Mouse (Mus musculus): ENCODE data around the gene Gpr183. TPM values are rescaled to one million over a fixed set of nuclear protein-coding genes. Genes with fewer than 3 reads are reported as not detected.
A peak's percentile ranks its signal among the peaks of the same experiment; 100 is the strongest.

Gpr183 gene
- polyA plus RNA-seq, 1 experiment from 2014 or later, result 1.6 TPM

- 83% methylated on average over 4 of the region's 4 CpGs for WGBS
- Histone ChIP-seq H3K27ac (replicated peaks) (no peak overlapping the region), H3K27me3 (no peaks in the 10 kb centered on the region), H3K4me2 (no peak overlapping the region), H3K9ac (no peak overlapping the region), H3K4me3 (no peak overlapping the region), H3K36me3 (0 out of 2 replicates have a peak, but pooled peaks cover 3% of the 10 kb centered on the region), H3K9me3 (no peaks in the 10 kb centered on the region), H3K4me1 (replicated peaks) (0 out of 2 replicates have a peak, but pooled peaks cover 7% of the 10 kb centered on the region)
- no peak for ATAC-seq (ENCODE audit: low read depth)
Observed at GRCm38 (mm10) chr14:121922731-121923130, 42.3 kb downstream of the Gpr183 start.

DNA sequence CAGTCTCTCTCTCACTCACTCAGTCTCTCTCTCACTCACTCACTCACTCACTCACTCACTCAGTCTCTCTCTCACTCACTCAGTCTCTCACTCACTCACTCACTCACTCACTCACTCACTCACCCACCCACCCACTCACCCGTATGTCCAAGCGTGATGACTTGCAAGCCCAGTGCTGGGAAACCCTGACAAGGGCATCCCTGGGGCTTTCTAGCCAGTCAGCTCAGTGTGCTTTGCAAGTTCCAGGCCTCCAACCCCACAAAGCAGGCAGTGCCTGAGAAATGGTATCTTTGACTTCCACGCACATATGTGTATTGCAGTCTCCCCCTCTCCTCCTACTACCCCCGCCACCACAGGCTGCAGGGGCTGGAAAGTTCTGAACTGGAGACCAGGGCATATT, 43.0 kb downstream of the Gpr183 start:
- peaks cover 9% of the 10 kb centered on the region for H3K36me3 ChIP-seq
- H3K9me3 ChIP-seq, result no peaks in the 10 kb centered on the region
- no peak for ATAC-seq (ENCODE audit: low read depth)
- H3K27me3 ChIP-seq, result no peaks in the 10 kb centered on the region
- H3K4me2 ChIP-seq, result no peak overlapping the region
- 0 out of 2 replicates have a peak, but pooled peaks cover 7% of the 10 kb centered on the region for H3K4me1 ChIP-seq (replicated peaks)
- no peak overlapping the region for H3K4me3 ChIP-seq
- no peak overlapping the region for H3K27ac ChIP-seq (replicated peaks)
- WGBS, result 91% methylated on average over 4 of the region's 4 CpGs
- no peak overlapping the region for H3K9ac ChIP-seq

- Histone ChIP-seq H3K36me3 (peaks cover 22% of the 10 kb centered on the region), H3K9me3 (no peaks in the 10 kb centered on the region), H3K4me2 (no peak overlapping the region), H3K27me3 (no peaks in the 10 kb centered on the region), H3K9ac (no peak overlapping the region), H3K4me3 (no peak overlapping the region), H3K27ac (replicated peaks) (no peak overlapping the region), H3K4me1 (replicated peaks) (0 out of 2 replicates have a peak, but pooled peaks cover 7% of the 10 kb centered on the region)
- ATAC-seq (ENCODE audit: low read depth), result 0 out of 2 replicates have a peak, but pooled peaks have one; percentile 20
- 85% methylated on average over 12 of the region's 12 CpGs for WGBS
Observed at GRCm38 (mm10) chr14:121920511-121921124, 44.4 kb downstream of the Gpr183 start.

- H3K9me3 ChIP-seq, result no peaks in the 10 kb centered on the region
- no peak overlapping the region for H3K4me2 ChIP-seq
- H3K4me3 ChIP-seq, result no peak overlapping the region
- no peaks in the 10 kb centered on the region for H3K27me3 ChIP-seq
- 0 out of 2 replicates have a peak, but pooled peaks cover 7% of the 10 kb centered on the region for H3K4me1 ChIP-seq (replicated peaks)
- ATAC-seq (ENCODE audit: low read depth), result peak; percentile 7; the same call in 1 of the 2 replicates
- H3K36me3 ChIP-seq, result peaks cover 24% of the 10 kb centered on the region
- H3K9ac ChIP-seq, result no peak overlapping the region
- H3K27ac ChIP-seq (replicated peaks), result no peak overlapping the region
- 45% methylated on average over 3 of the region's 3 CpGs for WGBS
Observed at GRCm38 (mm10) chr14:121919752-121920151, 45.2 kb downstream of the Gpr183 start.

GRCm38 (mm10) chr14:121918266-121918665, 46.7 kb downstream of the Gpr183 start:
- Histone ChIP-seq H3K27me3 (no peaks in the 10 kb centered on the region), H3K9me3 (no peaks in the 10 kb centered on the region), H3K36me3 (peaks cover 24% of the 10 kb centered on the region), H3K4me3 (no peak overlapping the region), H3K9ac (no peak overlapping the region), H3K4me2 (no peak overlapping the region), H3K27ac (replicated peaks) (no peak overlapping the region), H3K4me1 (replicated peaks) (0 out of 2 replicates have a peak, but pooled peaks cover 7% of the 10 kb centered on the region)
- 74% methylated on average over 3 of the region's 3 CpGs for WGBS
- ATAC-seq (ENCODE audit: low read depth), result no peak

DNA sequence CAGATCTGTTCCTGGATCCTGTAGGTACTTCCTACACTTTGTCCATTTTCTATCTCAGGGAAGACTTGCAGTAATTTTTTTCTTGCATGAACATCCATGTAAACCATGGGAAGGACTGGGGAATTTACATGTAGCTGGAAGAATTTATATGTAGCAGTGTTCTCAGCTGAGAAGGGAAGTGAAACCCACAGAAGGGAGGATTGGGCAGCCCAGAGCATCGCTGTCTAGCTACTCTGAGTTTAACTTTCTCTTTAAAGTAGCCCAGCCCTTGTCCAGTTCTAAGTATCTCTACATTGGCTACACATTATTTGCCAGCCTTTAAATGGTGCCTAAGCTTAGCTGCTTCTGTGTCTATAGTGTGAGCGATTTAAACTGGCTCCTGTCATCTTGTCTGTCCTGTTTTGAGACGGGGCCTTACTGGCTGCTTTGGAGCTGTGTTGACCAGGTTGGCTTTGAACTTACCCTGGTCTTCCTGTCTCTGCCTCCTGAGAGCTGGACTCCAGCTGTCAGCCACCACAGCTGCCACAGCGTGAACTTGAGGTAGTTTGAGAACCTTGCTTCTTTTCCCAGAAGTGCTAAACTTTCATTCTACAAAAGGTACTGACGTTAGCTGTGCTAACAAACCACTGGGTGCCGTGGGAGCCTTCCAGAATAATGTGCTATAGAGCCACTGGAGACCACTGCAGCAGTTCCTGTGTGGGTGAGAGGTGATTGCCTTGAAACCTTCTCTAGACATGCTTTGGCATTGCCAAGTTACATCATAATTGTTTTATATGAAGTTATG, 48.5 kb downstream of the Gpr183 start:
- Histone ChIP-seq H3K27me3 (no peaks in the 10 kb centered on the region), H3K4me1 (replicated peaks) (0 out of 2 replicates have a peak, but pooled peaks cover 7% of the 10 kb centered on the region), H3K36me3 (peaks cover 39% of the 10 kb centered on the region), H3K9me3 (no peaks in the 10 kb centered on the region), H3K9ac (no peak overlapping the region), H3K27ac (replicated peaks) (no peak overlapping the region), H3K4me2 (no peak overlapping the region), H3K4me3 (no peak overlapping the region)
- ATAC-seq (ENCODE audit: low read depth), result no peak
- WGBS, result 91% methylated on average over 6 of the region's 6 CpGs

DNA sequence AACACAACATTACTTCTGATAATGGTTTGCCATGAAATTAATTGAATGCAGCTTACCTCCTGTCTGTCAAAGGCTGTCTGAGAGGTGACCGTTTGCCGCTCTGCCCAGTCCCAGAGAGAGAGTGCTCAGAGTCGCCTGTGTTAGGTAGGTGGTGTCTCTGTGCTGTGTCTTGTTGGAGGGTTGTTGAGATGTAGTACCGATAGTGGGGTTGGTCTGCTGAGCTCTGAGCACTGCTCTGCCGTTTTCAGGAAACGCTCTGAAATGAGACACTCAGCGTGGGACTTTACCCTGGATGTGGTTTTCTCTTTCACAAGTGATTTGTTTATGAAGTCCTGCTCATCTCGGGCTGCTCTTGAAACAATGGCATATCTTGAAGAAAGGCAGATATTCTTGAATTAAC, 49.4 kb downstream of the Gpr183 start, which contains the start of gene Gpr18:
TSS of gene Gpr18 (minus strand) at position 161 of the 400 bp plus-strand sequence.
- H3K27me3 ChIP-seq, result no peaks in the 10 kb centered on the region
- 79% methylated on average over 8 of the region's 8 CpGs for WGBS
- H3K9me3 ChIP-seq, result no peaks in the 10 kb centered on the region
- no peak within 1 kb of the TSS for H3K4me3 ChIP-seq
- H3K36me3 ChIP-seq, result peaks cover 46% of the 10 kb centered on the region
- no peak within 1 kb of the TSS for H3K9ac ChIP-seq
- no peak within 1 kb of the TSS for H3K27ac ChIP-seq (replicated peaks)
- ATAC-seq (ENCODE audit: low read depth), result no peak
- H3K4me2 ChIP-seq, result no peak within 1 kb of the TSS
- 0 out of 2 replicates have a peak, but pooled peaks cover 4% of the 10 kb centered on the region for H3K4me1 ChIP-seq (replicated peaks)

- ATAC-seq (ENCODE audit: low read depth), result no peak
- Histone ChIP-seq H3K9ac (no peak overlapping the region), H3K36me3 (peaks cover 48% of the 10 kb centered on the region), H3K9me3 (no peaks in the 10 kb centered on the region), H3K27ac (replicated peaks) (no peak overlapping the region), H3K27me3 (no peaks in the 10 kb centered on the region), H3K4me3 (no peak overlapping the region), H3K4me1 (replicated peaks) (no peaks in the 10 kb centered on the region), H3K4me2 (no peak overlapping the region)
- WGBS, result 93% methylated on average over 5 of the region's 5 CpGs
Observed at GRCm38 (mm10) chr14:121915143-121915542, 49.9 kb downstream of the Gpr183 start.

GRCm38 (mm10) chr14:121912501-121912900, 52.5 kb downstream of the Gpr183 start:
- WGBS, result 96% methylated on average over 7 of the region's 7 CpGs
- Histone ChIP-seq H3K27me3 (no peaks in the 10 kb centered on the region), H3K4me3 (no peak overlapping the region), H3K27ac (replicated peaks) (no peak overlapping the region), H3K36me3 (peaks cover 69% of the 10 kb centered on the region), H3K4me1 (replicated peaks) (no peaks in the 10 kb centered on the region), H3K9me3 (no peaks in the 10 kb centered on the region), H3K4me2 (no peak overlapping the region), H3K9ac (no peak overlapping the region)
- no peak for ATAC-seq (ENCODE audit: low read depth)

DNA sequence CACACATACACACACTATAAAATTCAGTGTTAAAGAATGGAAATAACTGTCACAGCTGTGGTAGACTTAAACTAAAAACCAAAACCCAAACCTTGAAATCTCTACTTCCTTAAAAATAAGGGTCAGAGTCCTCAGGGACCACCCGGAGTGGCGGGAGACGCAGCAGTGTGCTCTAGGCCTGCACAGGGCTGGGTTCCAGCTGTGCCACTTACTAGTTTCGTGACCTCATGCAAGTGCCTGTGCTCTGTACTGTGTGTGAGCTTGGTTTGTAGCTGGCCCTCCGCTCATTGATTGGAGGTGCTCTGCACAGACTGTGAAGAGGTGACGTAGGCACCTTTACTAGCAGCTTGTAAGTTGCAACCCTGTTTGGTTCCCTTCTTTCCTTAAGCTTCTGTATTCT, 55.1 kb downstream of the Gpr183 start:
- ATAC-seq (ENCODE audit: low read depth), result no peak
- H3K36me3 ChIP-seq, result peaks cover 75% of the 10 kb centered on the region
- 92% methylated on average over 6 of the region's 6 CpGs for WGBS

GRCm38 (mm10) chr14:121906992-121907681, 57.9 kb downstream of the Gpr183 start:
- no peak overlapping the region for H3K9ac ChIP-seq
- no peak overlapping the region for H3K4me2 ChIP-seq
- 94% methylated on average over 11 of the region's 11 CpGs for WGBS
- peaks cover 66% of the 10 kb centered on the region for H3K36me3 ChIP-seq
- ATAC-seq (ENCODE audit: low read depth), result no peak
- no peak overlapping the region for H3K4me3 ChIP-seq
- H3K9me3 ChIP-seq, result no peaks in the 10 kb centered on the region
- no peaks in the 10 kb centered on the region for H3K4me1 ChIP-seq (replicated peaks)
- no peak overlapping the region for H3K27ac ChIP-seq (replicated peaks)
- no peaks in the 10 kb centered on the region for H3K27me3 ChIP-seq

More for the DNA sequence above, 55.1 kb downstream of the Gpr183 start:
- Histone ChIP-seq H3K9ac (no peak overlapping the region), H3K27ac (replicated peaks) (no peak overlapping the region), H3K9me3 (no peaks in the 10 kb centered on the region), H3K27me3 (no peaks in the 10 kb centered on the region), H3K4me2 (no peak overlapping the region), H3K4me1 (replicated peaks) (no peaks in the 10 kb centered on the region), H3K4me3 (no peak overlapping the region)
